In genomic region chr3:107357700-107358234, GRCm38 (mm10) we compare ENCODE assay signal across 9 mouse cellular contexts. TPM values are rescaled to one million over a fixed set of nuclear protein-coding genes. Genes with fewer than 3 reads are reported as not detected.
A peak's percentile ranks its signal among the peaks of the same experiment; 100 is the strongest.
DNase-seq lines count a peak whose midpoint lies in the region; ATAC-seq and TF ChIP-seq lines count a peak whose summit lies in the region.
"Had no signal": no experiment of that assay in that cellular context is flagged by ENCODE, and none has a peak within 500 bp of the region (broad histone marks: within the 10 kb centered on the region; RNA-seq: fewer than 3 reads in every experiment).

No protein-coding gene starts in this region.

- no peaks in the 10 kb centered on the region for H3K4me1 ChIP-seq in intestine, embryonic 16.5 days (ENCODE audit: control insufficient read depth, insufficient read depth, low read length)
- H3K4me1 ChIP-seq in intestine, postnatal 0 days (replicated peaks; ENCODE audit: control insufficient read depth, insufficient read depth, low read length), result no peaks in the 10 kb centered on the region
- H3K4me1 ChIP-seq in midbrain, embryonic 13.5 days (replicated peaks), result no peaks in the 10 kb centered on the region
- H3K4me1 ChIP-seq in midbrain, embryonic 10.5 days, result peaks cover 9% of the 10 kb centered on the region
- H3K4me1 ChIP-seq in neural tube, embryonic 15.5 days, result peaks cover 6% of the 10 kb centered on the region

- peak; percentile 9; the same call in 1 of the 2 replicates for ATAC-seq in intestine, embryonic 16.5 days
- no peak for ATAC-seq in intestine, postnatal 0 days
- ATAC-seq in midbrain, embryonic 13.5 days, result peak; percentile 68; the same call in 1 of the 2 replicates
- ATAC-seq in neural tube, embryonic 15.5 days (ENCODE audit: low FRiP score), result peak; percentile 21; the same call in 1 of the 2 replicates

- no peaks in the 10 kb centered on the region for H3K9me3 ChIP-seq in intestine, embryonic 16.5 days (ENCODE audit: control insufficient read depth, low read length)
- no peaks in the 10 kb centered on the region for H3K9me3 ChIP-seq in intestine, postnatal 0 days (ENCODE audit: control insufficient read depth)
- H3K9me3 ChIP-seq in midbrain, embryonic 13.5 days, result no peaks in the 10 kb centered on the region
- no peaks in the 10 kb centered on the region for H3K9me3 ChIP-seq in midbrain, embryonic 10.5 days (replicated peaks)
- no peaks in the 10 kb centered on the region for H3K9me3 ChIP-seq in neural tube, embryonic 15.5 days (replicated peaks)

- intact Hi-C loops in left cerebral cortex, postnatal 10 days (cut with DNase I), result loop anchor here (2.0 to 10.0 kb wide), 3 partner anchors 103 to 247 kb away; partner anchors contain the start of genes A630076J17Rik and Prok1

- no peaks in the 10 kb centered on the region for H3K27me3 ChIP-seq in intestine, embryonic 16.5 days (replicated peaks; ENCODE audit: control insufficient read depth, insufficient read depth, low read length)
- no peaks in the 10 kb centered on the region; the same call in 1 of the 2 replicates for H3K27me3 ChIP-seq in intestine, postnatal 0 days (replicated peaks; ENCODE audit: control insufficient read depth, insufficient read depth, low read length)
- H3K27me3 ChIP-seq in midbrain, embryonic 13.5 days, result peaks cover 15% of the 10 kb centered on the region
- peaks cover 12% of the 10 kb centered on the region; the same call in 1 of the 2 replicates for H3K27me3 ChIP-seq in midbrain, embryonic 10.5 days (ENCODE audit: low read depth, poor library complexity, severe bottlenecking)
- peaks cover 13% of the 10 kb centered on the region for H3K27me3 ChIP-seq in neural tube, embryonic 15.5 days (replicated peaks)

- H3K4me3 ChIP-seq in intestine, embryonic 16.5 days (ENCODE audit: low read length), result no peak overlapping the region
- H3K4me3 ChIP-seq in intestine, postnatal 0 days (ENCODE audit: low read depth, low read length), result no peak overlapping the region
- H3K4me3 ChIP-seq in midbrain, embryonic 13.5 days (replicated peaks), result no peak overlapping the region
- H3K4me3 ChIP-seq in midbrain, embryonic 10.5 days, result no peak overlapping the region
- H3K4me3 ChIP-seq in neural tube, embryonic 15.5 days (replicated peaks), result no peak overlapping the region

- peak; percentile 31 for DNase-seq in cerebellum, adult 11-12 months
- no peak for DNase-seq in cerebellum, postnatal 4 days (ENCODE audit: low spot score in 2 of 2)
- DNase-seq in midbrain, embryonic 10.5 days (ENCODE audit: low spot score), result no peak
- DNase-seq in left cerebral cortex, postnatal 10 days (ENCODE audit: extremely low spot score in 1 of 2, low spot score in 2 of 2), result no peak

- WGBS in intestine, embryonic 16.5 days, result 64% methylated on average over 3 of the region's 3 CpGs
- WGBS in intestine, postnatal 0 days, result 57% methylated on average over 3 of the region's 3 CpGs
- 69% methylated on average over 3 of the region's 3 CpGs for WGBS in midbrain, embryonic 13.5 days
- WGBS in midbrain, embryonic 10.5 days, result 69% methylated on average over 3 of the region's 3 CpGs
- WGBS in neural tube, embryonic 15.5 days, result 71% methylated on average over 3 of the region's 3 CpGs

- TF ChIP-seq CTCF in intestine, postnatal 0 days (IDR thresholded peaks at IDR 0.05; ENCODE audit: low read depth), result no peak

- H3K27ac ChIP-seq in intestine, embryonic 16.5 days (ENCODE audit: low read length), result no peak overlapping the region
- no peak overlapping the region for H3K27ac ChIP-seq in intestine, postnatal 0 days (ENCODE audit: low read depth, low read length)
- H3K27ac ChIP-seq in midbrain, embryonic 13.5 days, result no peak overlapping the region
- H3K27ac ChIP-seq in midbrain, embryonic 10.5 days (replicated peaks), result no peak overlapping the region
- no peak overlapping the region for H3K27ac ChIP-seq in neural tube, embryonic 15.5 days (replicated peaks)
- H3K27ac ChIP-seq: stomach, postnatal 0 days had no signal

- no peak overlapping the region for H3K9ac ChIP-seq in intestine, embryonic 16.5 days (ENCODE audit: low read depth, low read length)
- H3K9ac ChIP-seq in intestine, postnatal 0 days (ENCODE audit: low read depth, low read length), result no peak overlapping the region
- no peak overlapping the region for H3K9ac ChIP-seq in midbrain, embryonic 13.5 days (replicated peaks)
- no peak overlapping the region for H3K9ac ChIP-seq in neural tube, embryonic 15.5 days (replicated peaks)

- no peak overlapping the region for H3K4me2 ChIP-seq in intestine, embryonic 16.5 days (ENCODE audit: low read depth, low read length)
- no peak overlapping the region for H3K4me2 ChIP-seq in intestine, postnatal 0 days (replicated peaks; ENCODE audit: low read depth)
- H3K4me2 ChIP-seq in midbrain, embryonic 13.5 days (replicated peaks), result no peak overlapping the region
- no peak overlapping the region for H3K4me2 ChIP-seq in neural tube, embryonic 15.5 days

- no peaks in the 10 kb centered on the region for H3K36me3 ChIP-seq in intestine, embryonic 16.5 days (ENCODE audit: control insufficient read depth, insufficient read depth, low read length)
- no peaks in the 10 kb centered on the region for H3K36me3 ChIP-seq in intestine, postnatal 0 days (ENCODE audit: control insufficient read depth, insufficient read depth)
- no peaks in the 10 kb centered on the region for H3K36me3 ChIP-seq in midbrain, embryonic 13.5 days
- no peaks in the 10 kb centered on the region for H3K36me3 ChIP-seq in midbrain, embryonic 10.5 days
- H3K36me3 ChIP-seq in neural tube, embryonic 15.5 days, result no peaks in the 10 kb centered on the region

RNA-seq across cellular contexts. Expression of gene Rbm15, which starts 24.3 kb away (rescaled TPM):
- 11.1 and 11.5 TPM in 2 replicates for polyA plus RNA-seq in intestine, embryonic 16.5 days (2015; fragmentation: Nextera tagmentation; extraction: Ambion mirVana)
- 8.0 and 9.5 TPM in 2 replicates for polyA plus RNA-seq in intestine, postnatal 0 days (2015; fragmentation: Nextera tagmentation; extraction: Ambion mirVana)
- 10.7 and 12.0 TPM in 2 replicates for polyA plus RNA-seq in midbrain, embryonic 13.5 days (2015; fragmentation: Nextera tagmentation; extraction: Ambion mirVana)
- 17.8 and 18.2 TPM in 2 replicates for polyA plus RNA-seq in midbrain, embryonic 10.5 days (2016; fragmentation: Nextera tagmentation; extraction: Ambion mirVana)
- polyA plus RNA-seq in neural tube, embryonic 15.5 days (2015; fragmentation: Nextera tagmentation; extraction: Ambion mirVana), result 6.3 and 8.1 TPM in 2 replicates
- total RNA-seq in left cerebral cortex, postnatal 10 days (2021), result 10 to 100 TPM; 21.3 to 23.3 TPM
